Mouse (Mus musculus) heart, adult 11 months (tissue): ENCODE data around the gene Plekhh2.

Experiments
- DNase-seq: peaks from one replicate; pipeline ENCODE4 v3.0.0; 2022

Plekhh2 gene

DNA sequence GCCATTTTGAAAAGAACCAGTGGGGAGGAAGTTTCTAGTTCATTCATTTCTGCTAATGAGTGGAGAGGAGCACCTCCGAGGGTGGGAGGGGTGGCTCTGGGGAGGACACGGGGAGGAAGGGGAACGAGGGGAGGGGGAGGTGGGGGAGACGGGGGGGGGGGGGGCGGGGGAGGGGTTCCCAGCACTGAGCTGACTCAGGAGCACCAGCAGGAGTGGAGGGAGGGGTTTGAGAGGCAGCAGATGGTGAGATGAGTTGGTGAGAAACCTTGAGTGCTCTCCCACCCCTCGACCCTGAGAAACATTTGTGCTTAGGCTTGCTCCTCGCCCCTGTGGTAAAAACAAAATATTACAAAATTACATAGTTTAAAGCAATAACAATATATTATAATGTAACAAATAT is 134.2 kb downstream of the Plekhh2 start:
- DNase-seq, result peak; percentile 42

DNA sequence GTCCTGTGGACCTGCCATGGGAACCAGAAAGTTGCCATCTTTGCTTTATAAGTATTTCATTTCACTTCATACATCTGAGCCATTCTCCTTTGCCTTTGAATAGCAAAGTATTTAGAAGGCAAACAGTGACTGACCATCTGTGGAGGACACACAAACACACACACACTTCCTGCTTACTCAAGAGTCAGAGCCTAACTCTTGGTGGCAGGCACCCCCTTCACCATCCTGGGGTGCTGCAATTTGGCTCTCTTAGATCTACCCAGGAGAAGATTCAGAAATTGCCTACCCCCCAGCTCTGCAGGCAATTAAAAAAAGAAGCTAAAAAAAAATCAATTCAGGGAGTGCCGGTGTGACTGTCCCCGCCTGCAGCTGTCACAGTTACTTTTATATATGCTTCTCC is 134.8 kb downstream of the Plekhh2 start:
- DNase-seq, result peak; percentile 68

DNA sequence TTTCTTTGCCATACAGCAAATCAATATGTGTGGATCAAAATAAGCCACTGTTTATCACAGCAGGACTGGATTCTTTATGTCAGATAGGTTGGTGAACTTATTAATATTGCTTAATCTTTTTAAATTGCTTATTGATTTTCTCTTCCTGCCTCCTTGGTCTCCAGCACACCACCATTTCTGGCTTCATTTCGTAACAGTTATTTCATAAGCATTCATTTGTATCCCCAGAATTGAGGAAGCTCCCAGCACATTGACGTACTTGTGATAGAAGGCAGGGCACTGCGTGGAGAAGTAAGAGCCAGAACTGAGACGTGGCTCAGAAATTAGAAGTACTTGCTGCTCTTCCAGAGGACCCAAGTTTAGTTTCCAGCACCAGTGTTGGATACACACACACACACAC is 135.9 kb downstream of the Plekhh2 start:
- peak; percentile 75 for DNase-seq

DNA sequence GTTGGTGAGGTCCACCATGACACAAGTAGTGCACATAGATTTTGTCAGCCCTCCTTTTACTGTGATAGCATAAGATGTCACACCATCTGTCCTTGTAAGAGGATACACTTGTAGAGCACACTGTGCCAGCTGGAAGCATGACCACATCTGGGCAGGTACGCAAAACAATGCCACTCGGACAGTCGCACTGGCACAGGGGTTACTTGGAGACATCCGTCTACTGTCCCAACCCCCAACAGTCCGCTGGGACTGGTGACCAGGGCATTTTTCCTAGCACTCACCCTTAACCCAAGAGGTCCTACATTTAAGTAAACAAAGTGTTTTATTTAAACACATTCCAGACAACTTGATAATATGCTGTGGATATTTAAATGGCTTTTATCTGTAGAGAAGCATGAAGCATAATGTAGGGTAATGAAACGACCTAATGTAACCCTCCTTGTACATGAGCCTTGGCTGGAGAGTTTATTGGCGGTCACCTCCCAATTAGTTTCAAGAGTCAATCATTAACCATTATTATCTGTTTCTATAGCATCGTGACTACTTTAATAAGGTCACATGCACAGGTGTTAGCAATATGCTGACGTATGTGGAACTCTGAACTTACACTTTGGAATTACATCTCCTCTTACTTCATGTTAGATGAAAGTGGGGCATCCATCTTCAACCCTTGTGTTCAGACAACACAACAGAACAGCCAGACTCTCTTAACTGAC is 138.8 kb downstream of the Plekhh2 start:
- DNase-seq, result peak; percentile 76

DNA sequence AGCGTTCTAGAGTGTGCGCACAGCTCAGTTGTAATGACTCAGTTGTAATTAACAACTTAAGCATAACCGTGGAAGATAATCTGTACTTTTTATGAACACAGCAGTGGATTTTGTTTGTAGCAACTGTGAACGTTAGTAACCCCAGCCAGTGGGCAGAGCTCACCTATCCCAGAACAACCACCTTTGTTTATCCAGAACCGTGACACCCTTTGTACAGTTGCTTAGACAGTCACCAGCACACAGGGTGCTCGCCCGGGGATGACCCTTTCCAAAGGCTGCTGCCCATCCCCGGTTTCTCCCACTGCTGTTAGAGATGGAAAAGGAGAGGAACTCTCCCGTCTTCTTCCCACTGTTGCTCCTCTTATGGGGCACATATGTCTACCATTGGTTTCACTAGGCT is 141.8 kb downstream of the Plekhh2 start:
- DNase-seq, result peak; percentile 42

DNA sequence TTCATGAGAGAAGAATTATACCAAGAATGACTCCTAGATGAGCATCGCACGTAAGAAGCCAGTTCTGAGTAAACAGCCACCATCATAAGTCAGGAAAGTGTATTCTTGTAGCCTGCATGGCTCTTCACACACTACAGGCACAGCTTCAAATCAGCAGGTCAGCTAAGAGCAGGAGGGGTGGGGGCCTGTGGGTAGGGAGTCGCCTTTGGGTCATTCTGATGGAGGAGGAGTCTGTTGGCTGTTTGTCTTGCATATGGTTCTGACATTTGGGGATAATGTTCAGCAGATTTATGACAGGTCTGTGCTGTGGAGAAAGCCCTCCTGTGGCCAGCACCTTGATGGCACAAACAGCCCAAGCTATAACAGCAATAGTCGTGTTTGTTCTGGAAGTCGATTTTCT is 144.5 kb downstream of the Plekhh2 start:
- peak; percentile 72 for DNase-seq

DNA sequence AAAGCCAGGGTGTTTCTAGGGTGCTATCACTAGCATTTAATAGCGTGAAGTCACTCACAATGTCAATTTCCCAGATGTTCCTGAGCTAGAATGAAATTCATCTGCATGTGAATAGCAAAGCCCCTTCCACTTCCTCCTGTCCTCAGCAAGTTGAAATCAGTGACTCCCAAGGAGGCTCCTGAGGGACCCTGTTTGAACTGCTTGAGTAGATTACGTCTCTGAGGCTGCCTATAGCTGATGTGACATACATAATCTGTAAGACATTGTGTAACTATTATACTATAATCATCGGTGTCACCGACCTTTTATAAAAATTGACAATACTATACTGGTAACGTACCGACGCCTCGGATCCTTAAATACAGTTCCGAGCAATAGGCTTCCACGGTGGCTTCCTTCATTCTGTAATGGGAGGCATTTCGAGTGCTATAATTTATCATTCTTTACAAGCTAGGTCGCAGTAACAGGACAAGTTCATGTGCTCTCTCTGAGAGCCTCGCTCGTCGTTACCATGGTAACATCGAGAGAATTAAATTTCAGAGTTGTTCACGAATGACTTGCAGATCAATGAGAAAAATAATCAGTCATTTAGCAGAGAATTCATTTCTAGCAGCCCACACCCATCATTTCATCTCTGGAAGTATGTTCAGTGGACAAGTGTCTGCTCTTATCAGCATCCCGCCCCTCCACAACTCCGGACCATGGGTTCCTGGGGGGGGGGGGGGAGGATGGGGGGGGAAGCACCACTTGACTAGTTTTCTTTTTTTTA is 145.1 kb downstream of the Plekhh2 start:
- DNase-seq, result no peak

DNA sequence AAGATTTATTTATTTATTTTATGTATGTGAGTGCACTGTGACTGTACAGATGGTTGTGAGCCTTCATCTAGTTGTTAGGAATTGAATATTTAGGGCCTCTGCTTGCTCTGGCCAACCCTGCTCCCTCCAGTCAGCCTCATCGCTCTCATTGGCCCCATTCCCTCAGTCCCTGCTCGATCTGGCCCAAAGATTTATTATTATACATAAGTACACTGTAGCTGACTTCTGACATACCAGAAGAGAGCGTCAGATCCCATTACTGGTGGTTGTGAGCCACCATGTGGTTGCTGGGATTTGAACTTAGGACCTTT is 145.7 kb downstream of the Plekhh2 start:
- DNase-seq, result peak; percentile 67

DNA sequence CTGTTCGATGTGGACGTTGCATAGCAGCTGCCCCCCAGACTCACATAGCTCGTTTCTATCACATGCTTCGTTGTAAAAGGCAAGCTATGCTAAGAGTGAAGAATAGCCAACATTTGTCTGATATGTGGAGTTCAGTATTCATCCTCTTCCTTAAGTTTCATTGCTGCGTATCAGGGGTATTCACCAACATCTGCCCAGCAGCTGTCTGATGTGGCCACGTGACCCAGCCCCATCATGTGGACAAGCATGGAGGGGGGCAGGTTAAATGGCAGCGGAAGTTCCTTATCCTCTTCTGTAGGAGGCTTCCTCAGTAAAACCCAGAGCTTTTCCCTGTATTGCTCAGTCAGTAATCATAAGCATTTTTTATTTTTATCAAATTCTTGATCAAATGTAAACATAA is 146.1 kb downstream of the Plekhh2 start:
- peak; percentile 67 for DNase-seq

DNA sequence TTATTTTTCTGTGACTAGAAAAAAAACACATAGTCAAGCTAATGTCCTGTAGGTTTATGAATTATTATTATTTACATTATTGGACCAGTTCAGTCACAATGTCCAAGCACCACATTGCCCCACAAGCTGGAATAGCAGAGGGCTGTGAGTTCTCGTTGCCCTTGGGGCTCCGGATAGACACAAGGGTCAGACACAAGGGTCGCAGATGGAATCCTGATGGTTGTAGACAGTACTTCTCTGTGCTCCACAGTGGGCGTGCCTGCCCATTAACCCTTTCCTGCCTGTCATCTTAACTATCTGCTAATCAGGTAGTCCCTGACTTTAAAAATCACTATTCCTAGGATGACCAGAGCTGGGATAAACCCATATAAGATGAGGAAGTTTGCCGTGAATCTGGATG is 146.5 kb downstream of the Plekhh2 start:
- peak; percentile 84 for DNase-seq

DNA sequence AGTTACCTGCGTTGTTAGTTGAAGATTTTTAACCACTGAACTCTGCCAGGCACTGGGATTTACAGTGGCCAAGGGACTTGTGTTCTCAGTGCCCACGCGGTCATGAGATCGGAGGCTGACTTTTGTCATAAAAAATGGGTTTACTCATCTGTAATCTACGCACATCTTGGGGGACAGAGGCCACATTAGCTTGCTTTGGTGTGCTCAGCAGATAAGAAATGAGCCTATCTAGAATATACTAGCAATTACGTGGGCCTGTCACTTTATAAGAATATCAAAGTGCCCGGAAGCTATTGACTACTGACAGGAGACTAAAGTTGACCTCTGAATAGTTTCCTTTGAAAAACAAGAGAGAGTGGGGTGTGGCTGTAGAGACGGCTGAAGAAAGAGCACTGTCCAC is 147.3 kb downstream of the Plekhh2 start:
- peak; percentile 35 for DNase-seq

DNA sequence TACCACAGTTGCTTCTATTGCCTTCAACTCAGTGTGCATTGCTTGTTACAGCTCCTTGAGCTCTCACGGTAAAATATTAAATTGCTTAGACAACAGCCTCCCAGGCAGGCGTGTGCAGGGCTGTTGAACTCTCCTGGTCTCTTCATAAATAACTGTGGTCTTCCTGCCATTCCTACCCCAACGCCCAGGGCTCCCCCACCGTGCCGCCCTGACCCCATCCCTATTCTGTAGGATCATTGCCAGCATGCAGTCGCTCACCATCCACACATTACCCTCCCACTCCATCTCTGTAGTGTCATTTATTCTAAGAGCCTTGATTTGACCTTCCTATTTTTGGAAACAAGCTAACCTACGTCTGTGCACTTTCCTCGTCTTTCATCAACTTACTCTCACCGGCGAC is 153.4 kb downstream of the Plekhh2 start:
- DNase-seq, result no peak

DNA sequence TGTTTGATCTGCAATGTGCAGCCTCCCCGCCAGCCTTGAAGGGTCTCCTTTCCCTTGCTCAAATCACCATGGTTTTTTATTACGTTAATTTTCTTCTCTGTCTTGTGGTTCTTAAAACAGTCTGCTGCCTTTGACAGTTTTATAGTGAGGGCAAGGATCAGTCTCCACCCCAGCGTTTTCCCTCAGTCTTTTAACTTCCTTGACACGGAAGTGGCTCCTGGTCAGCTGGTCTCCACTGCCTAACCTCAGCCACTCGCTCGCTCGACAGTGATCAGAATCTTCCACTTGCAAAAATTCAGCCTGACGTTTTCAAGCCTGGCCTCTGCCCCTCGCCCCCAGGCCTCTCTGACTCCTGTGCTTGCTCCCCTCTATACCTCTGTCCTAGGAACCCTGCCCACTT is 154.0 kb downstream of the Plekhh2 start:
- no peak for DNase-seq

DNA sequence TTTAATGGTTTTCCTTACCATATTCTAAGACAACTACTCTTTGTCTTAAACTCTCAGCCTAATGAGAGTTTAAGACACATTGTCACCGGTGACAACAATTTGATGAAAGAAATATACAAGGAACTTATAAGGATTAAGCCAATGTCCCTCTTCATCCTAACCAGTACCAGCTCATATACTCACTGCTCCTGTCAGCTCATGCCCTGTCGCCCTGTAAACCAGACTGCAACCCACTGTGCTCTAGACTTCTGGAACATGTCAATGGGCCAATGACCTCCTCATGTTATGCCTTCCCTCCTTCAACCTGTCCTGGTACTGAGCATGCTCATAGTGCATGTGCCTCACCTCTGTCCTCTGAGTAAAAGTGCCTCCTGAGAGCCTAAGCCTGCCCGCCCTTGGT is 156.2 kb downstream of the Plekhh2 start:
- no peak for DNase-seq
